Mouse (Mus musculus): ENCODE data around the gene Lrmda. TPM values are rescaled to one million over a fixed set of nuclear protein-coding genes. Genes with fewer than 3 reads are reported as not detected.
A peak's percentile ranks its signal among the peaks of the same experiment; 100 is the strongest.

Gene Lrmda
- polyA plus RNA-seq, 1 experiment, result 0.65 TPM

- H3K4me3 ChIP-seq (ENCODE audit: insufficient read depth, low read length), result no peak overlapping the region
- H3K27ac ChIP-seq (ENCODE audit: insufficient read depth, low read length), result no peak overlapping the region
- no peaks in the 10 kb centered on the region for H3K4me1 ChIP-seq (ENCODE audit: control insufficient read depth, insufficient read depth, low read length)
- TF ChIP-seq POLR2A (IDR thresholded peaks at IDR 0.05; ENCODE audit: extremely low read depth, insufficient read depth, low read length), result no peak
- TF ChIP-seq CTCF (IDR thresholded peaks at IDR 0.05; ENCODE audit: extremely low read depth, insufficient read depth, low read length), result no peak
Observed at GRCm38 (mm10) chr14:22874584-22874983, 855.1 kb downstream of the Lrmda start.

DNA sequence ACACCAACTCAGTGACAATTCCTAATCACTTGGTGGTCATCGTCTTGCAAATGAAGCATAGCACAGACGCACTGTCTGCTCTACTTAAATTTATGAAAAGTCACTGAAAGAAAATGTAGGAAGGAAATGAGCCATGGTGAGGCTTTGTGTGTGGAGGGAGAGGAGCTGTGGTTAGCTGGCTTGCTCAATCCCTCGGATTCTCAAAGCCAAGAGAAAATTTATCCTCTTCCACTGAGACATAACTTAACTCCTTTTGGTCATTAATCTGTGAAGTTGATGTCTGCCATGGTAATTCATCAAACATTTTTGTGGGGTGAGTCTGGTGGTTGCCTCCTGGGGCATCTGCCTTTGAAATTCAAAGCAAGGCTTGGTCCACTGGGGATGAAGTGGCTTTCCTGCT is 867.7 kb downstream of the Lrmda start:
- Histone ChIP-seq H3K27ac (ENCODE audit: insufficient read depth, low read length) (no peak overlapping the region), H3K4me1 (ENCODE audit: control insufficient read depth, insufficient read depth, low read length) (no peaks in the 10 kb centered on the region), H3K4me3 (ENCODE audit: insufficient read depth, low read length) (no peak overlapping the region)
- no peak for TF ChIP-seq POLR2A (IDR thresholded peaks at IDR 0.05; ENCODE audit: extremely low read depth, insufficient read depth, low read length)
- no peak for TF ChIP-seq CTCF (IDR thresholded peaks at IDR 0.05; ENCODE audit: extremely low read depth, insufficient read depth, low read length)

- TF ChIP-seq POLR2A (IDR thresholded peaks at IDR 0.05; ENCODE audit: extremely low read depth, insufficient read depth, low read length) (no peak), CTCF (IDR thresholded peaks at IDR 0.05; ENCODE audit: extremely low read depth, insufficient read depth, low read length) (no peak)
- Histone ChIP-seq H3K27ac (ENCODE audit: insufficient read depth, low read length) (no peak overlapping the region), H3K4me1 (ENCODE audit: control insufficient read depth, insufficient read depth, low read length) (no peaks in the 10 kb centered on the region), H3K4me3 (ENCODE audit: insufficient read depth, low read length) (no peak overlapping the region)
Observed at GRCm38 (mm10) chr14:22899312-22899711, 879.8 kb downstream of the Lrmda start.

GRCm38 (mm10) chr14:22902116-22902515 is 882.6 kb downstream of the Lrmda start:
- no peak overlapping the region for H3K27ac ChIP-seq (ENCODE audit: insufficient read depth, low read length)
- no peaks in the 10 kb centered on the region for H3K4me1 ChIP-seq (ENCODE audit: control insufficient read depth, insufficient read depth, low read length)
- TF ChIP-seq POLR2A (IDR thresholded peaks at IDR 0.05; ENCODE audit: extremely low read depth, insufficient read depth, low read length) (no peak), CTCF (IDR thresholded peaks at IDR 0.05; ENCODE audit: extremely low read depth, insufficient read depth, low read length) (no peak)
- H3K4me3 ChIP-seq (ENCODE audit: insufficient read depth, low read length), result no peak overlapping the region

DNA sequence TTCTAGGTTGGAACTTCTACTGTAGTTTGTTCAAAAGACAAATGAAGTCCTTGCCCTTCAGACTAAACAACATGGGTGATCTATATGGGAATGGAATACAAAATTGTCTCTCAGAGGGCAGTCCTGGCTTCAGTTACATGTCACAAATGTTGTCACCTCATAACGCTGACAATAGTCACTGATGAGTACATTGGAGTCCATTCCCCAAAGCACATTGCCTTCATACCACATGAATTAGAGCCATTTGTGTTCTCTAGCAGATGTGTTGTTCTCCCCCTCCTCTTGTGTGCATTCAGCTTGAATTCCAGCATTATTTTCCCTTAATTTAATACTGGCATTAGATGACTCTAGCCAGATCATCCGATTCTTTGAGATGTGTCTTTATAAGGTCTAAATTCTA is 883.4 kb downstream of the Lrmda start:
- Histone ChIP-seq H3K27ac (ENCODE audit: insufficient read depth, low read length) (no peak overlapping the region), H3K4me3 (ENCODE audit: insufficient read depth, low read length) (no peak overlapping the region), H3K4me1 (ENCODE audit: control insufficient read depth, insufficient read depth, low read length) (no peaks in the 10 kb centered on the region)
- TF ChIP-seq POLR2A (IDR thresholded peaks at IDR 0.05; ENCODE audit: extremely low read depth, insufficient read depth, low read length) (no peak), CTCF (IDR thresholded peaks at IDR 0.05; ENCODE audit: extremely low read depth, insufficient read depth, low read length) (no peak)

DNA sequence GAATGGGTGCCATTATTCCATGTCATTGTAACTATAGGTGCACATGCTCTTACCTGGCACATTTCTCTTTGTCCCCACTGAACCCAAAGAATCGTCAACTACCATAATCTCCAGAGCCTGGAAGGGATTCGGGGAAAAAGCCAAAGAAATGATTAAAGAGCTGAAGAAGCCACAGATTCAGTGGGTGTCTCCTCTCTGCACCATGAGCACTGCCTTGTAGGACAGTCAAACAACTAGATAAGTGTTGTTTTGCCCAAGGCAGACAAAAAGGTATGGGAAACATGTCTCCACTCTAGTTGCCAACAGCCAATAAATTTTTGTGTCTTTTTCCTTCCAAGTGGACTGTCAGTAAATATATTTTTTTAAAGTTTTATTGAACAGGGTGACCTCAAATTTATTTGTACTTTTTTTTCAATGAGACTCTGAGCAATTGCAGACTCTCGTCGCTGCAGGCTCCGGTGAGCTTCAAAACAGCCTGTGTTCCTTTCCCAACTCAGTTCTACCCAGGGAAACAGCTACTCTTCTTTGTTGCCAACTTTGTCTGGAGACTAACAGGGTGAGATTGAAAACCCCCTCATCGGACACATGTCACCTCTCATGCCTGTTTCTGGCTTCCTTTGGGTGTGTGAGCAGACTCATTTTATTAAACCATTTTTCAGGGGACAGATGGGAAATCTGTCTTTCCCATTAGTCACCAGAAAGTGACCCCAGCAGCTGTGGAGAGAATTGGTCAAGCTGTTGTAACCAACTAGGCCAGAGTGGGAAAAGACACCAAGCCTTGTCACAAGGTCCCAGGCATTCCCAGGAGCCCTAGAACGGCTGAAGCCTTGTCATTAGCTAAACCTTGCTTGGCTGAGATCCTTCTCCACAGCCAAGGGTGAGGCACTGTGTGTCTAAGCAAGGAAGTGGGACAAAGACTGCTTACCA is 886.5 kb downstream of the Lrmda start:
- TF ChIP-seq POLR2A (IDR thresholded peaks at IDR 0.05; ENCODE audit: extremely low read depth, insufficient read depth, low read length) (no peak), CTCF (IDR thresholded peaks at IDR 0.05; ENCODE audit: extremely low read depth, insufficient read depth, low read length) (no peak)
- peak overlapping the region; percentile 22 for H3K27ac ChIP-seq (ENCODE audit: insufficient read depth, low read length)
- H3K4me1 ChIP-seq (ENCODE audit: control insufficient read depth, insufficient read depth, low read length), result no peaks in the 10 kb centered on the region
- H3K4me3 ChIP-seq (ENCODE audit: insufficient read depth, low read length), result no peak overlapping the region

DNA sequence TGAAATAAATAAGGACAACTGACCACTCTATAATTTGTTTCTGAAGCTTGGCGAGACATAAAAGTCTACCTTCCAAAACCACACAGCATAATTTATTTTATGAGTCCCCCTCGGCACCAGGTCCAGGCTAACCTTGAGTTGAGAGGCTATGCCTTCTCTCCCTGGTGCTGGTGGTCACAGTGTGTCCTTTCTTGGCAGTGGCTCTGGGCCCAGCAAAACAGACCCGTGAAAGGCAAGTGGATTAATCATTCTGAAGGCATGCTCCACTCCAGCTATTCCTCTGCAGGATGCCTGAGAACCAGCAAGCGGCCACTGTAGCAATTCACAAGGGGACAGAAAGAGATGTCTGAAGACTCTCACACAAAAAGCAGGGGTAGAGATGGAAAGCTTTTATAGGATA is 887.2 kb downstream of the Lrmda start:
- H3K4me3 ChIP-seq (ENCODE audit: insufficient read depth, low read length), result no peak overlapping the region
- 0 out of 2 replicates have a peak, but pooled peaks have one; percentile 32 for TF ChIP-seq POLR2A (IDR thresholded peaks at IDR 0.05; ENCODE audit: extremely low read depth, insufficient read depth, low read length)
- no peak for TF ChIP-seq CTCF (IDR thresholded peaks at IDR 0.05; ENCODE audit: extremely low read depth, insufficient read depth, low read length)
- no peaks in the 10 kb centered on the region for H3K4me1 ChIP-seq (ENCODE audit: control insufficient read depth, insufficient read depth, low read length)
- no peak overlapping the region for H3K27ac ChIP-seq (ENCODE audit: insufficient read depth, low read length)

- TF ChIP-seq CTCF (IDR thresholded peaks at IDR 0.05; ENCODE audit: extremely low read depth, insufficient read depth, low read length) (no peak), POLR2A (IDR thresholded peaks at IDR 0.05; ENCODE audit: extremely low read depth, insufficient read depth, low read length) (no peak)
- no peak overlapping the region for H3K27ac ChIP-seq (ENCODE audit: insufficient read depth, low read length)
- no peaks in the 10 kb centered on the region for H3K4me1 ChIP-seq (ENCODE audit: control insufficient read depth, insufficient read depth, low read length)
- no peak overlapping the region for H3K4me3 ChIP-seq (ENCODE audit: insufficient read depth, low read length)
Observed at GRCm38 (mm10) chr14:22907221-22907620, 887.7 kb downstream of the Lrmda start.

DNA sequence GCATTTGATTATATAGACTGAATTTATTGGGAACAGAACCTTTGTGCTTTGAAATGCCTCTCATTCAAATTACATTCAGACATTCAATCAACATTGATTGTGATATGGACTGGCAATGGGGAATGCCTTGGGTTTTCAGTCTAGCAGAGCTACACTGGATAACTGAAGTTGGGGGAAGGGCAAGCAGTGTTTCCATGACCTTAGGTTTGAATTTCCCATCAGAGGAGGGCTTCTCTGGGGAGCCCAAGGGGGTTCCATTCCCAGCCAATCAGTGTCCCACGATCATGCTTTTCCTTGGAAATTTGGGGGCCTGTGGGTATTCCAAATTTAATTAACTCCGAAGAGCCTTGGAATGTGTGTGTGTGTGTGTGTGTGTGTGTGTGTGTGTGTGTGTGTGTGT is 888.5 kb downstream of the Lrmda start:
- Histone ChIP-seq H3K27ac (ENCODE audit: insufficient read depth, low read length) (no peak overlapping the region), H3K4me3 (ENCODE audit: insufficient read depth, low read length) (no peak overlapping the region), H3K4me1 (ENCODE audit: control insufficient read depth, insufficient read depth, low read length) (no peaks in the 10 kb centered on the region)
- TF ChIP-seq CTCF (IDR thresholded peaks at IDR 0.05; ENCODE audit: extremely low read depth, insufficient read depth, low read length), result no peak
- no peak for TF ChIP-seq POLR2A (IDR thresholded peaks at IDR 0.05; ENCODE audit: extremely low read depth, insufficient read depth, low read length)

- Histone ChIP-seq H3K27ac (ENCODE audit: insufficient read depth, low read length) (no peak overlapping the region), H3K4me1 (ENCODE audit: control insufficient read depth, insufficient read depth, low read length) (no peaks in the 10 kb centered on the region), H3K4me3 (ENCODE audit: insufficient read depth, low read length) (no peak overlapping the region)
- TF ChIP-seq CTCF (IDR thresholded peaks at IDR 0.05; ENCODE audit: extremely low read depth, insufficient read depth, low read length) (no peak), POLR2A (IDR thresholded peaks at IDR 0.05; ENCODE audit: extremely low read depth, insufficient read depth, low read length) (no peak)
Observed at GRCm38 (mm10) chr14:22915463-22915862, 896.0 kb downstream of the Lrmda start.
